Mouse (Mus musculus) adrenal gland, postnatal 36 days (tissue): ENCODE results near the gene Ppa2. TPM values are rescaled to one million over a fixed set of nuclear protein-coding genes. Genes with fewer than 3 reads are reported as not detected.

Source experiments
- DNase-seq, 2 experiments: peaks; one replicate each; pipeline ENCODE4 v3.0.0; 2021; ENCODE audit warnings: mixed read lengths in 1 of 2
- total RNA-seq, 2 experiments: library from RNA; stranded (reverse); gene quantifications; 2 replicates each; pipeline ENCODE4 v1.2.3; 2021

Gene Ppa2
- total RNA-seq, 2 experiments from 2014 or later: 54.9 to 56.3 TPM

- no peak for DNase-seq
Measured at GRCm38 (mm10) chr3:133331184-133331866, 21.4 kb downstream of the Ppa2 start.

DNA sequence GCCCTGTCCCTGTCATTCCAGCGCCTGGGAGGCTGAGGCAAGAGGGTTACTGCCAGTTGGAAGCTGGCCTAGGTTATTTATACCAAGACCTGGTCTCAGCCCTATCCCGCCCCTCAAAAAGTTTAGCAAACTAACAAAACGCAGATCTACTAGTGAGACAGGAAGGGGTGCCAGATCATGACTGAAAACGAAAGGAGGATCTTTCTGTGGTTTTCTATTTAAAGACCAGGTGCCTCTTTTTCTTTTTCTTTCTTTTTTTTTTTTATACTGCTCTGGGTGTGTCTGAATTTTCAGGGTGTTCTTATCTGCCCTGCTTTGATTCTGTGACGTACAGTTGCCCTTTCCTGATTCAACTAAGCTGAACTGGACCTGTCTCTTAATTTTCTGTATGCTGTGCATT lies 22.4 kb downstream of the Ppa2 start:
- DNase-seq: no peak

DNA sequence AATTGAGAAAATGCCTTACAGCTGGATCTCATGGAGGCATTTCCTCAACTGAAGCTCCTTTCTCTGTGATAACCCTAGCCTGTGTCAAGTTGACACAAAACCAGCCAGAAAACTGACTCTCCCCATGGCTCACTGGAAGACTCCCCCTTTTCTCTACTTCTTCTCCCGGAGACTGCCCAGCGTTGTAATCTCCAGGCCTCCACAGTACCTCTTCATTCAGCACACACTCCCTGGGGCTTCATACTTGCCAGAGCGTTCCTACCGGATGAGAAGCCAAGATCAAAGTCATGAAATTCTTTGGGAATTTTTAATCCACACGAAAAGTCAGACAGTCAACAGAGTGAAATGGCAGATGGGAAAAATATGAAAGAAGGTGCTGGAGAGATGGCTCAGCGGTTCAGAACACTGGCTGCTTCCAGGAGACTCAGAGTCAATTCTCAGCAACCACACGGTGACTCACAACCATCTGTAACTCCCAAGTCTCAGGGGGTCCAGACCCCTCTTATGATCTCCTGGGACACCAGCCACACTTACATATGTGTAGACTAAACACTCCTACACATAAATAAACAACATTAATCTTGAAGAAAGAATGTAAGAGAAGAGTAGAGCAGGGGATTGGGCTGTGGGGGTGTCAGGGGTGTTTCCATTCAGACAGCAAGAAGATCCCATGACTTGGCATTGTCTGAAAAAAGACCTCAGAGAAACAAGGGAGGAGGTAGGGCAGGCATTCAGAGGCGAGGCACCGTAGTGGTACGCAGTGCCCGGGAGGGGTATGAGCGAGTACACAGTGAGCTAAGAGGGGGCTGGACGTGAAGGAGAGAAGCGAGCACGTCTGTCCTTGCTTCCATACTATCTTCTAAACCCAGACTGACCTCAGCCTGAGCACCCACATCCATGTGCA lies 23.6 kb downstream of the Ppa2 start:
- no peak for DNase-seq

DNA sequence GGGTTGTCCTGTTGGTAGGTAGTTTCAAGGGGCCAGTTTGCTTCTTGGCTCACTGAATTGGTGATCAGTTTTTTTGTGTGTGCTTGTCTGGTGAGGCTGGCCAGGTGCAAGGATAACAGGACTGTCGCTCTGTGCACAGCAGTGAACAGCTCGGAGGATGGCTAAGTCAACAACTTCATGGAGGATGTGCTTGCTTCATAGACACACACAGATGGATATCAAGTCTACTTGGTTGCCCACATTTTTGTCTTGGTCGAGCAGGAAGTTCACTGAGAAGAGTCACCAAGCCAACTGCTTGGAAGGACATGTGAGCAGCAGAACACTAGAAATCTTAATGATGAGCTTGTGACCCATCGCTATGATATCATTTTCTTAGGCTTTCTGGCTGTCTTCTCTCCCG lies 24.8 kb downstream of the Ppa2 start:
- DNase-seq: no peak

DNA sequence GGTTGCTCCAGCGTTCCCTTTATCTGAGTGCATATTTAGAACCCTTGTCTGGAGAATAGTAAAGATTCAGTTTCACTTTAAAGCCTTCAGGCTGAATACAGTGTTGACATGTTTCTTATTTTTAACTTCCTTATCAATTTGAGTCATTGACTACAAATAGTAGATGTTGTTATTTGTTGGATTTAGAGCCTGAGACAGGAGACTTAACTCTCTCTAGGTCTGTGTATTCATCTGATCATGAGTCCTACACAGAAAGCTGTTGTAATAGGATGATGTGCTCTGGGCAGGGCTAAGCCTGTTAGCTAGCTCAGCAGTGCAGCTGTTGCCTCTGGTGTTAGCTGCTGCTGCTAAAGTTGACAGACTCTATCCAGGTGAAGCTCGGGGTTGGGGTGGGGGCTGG lies 25.3 kb downstream of the Ppa2 start:
- DNase-seq: no peak

DNA sequence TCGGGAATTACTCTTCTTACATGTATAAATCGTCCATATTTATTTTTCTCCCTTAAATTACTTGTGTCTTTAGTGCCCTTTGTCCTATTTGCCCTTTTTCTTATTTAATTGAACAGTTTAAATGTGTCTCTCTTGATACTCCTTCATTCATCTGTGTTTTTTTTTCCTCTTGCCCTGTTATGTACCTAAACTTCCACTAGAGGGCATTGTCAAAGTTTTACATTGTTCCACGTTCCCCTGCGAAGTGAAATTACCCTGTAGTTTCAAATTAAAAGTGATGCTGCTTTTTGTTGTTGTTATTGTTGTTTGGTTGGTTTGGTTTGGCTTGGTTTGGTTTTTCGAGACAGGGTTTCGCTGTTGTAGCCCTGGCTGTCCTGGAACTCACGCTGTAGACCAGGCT lies 26.5 kb downstream of the Ppa2 start:
- no peak for DNase-seq

DNA sequence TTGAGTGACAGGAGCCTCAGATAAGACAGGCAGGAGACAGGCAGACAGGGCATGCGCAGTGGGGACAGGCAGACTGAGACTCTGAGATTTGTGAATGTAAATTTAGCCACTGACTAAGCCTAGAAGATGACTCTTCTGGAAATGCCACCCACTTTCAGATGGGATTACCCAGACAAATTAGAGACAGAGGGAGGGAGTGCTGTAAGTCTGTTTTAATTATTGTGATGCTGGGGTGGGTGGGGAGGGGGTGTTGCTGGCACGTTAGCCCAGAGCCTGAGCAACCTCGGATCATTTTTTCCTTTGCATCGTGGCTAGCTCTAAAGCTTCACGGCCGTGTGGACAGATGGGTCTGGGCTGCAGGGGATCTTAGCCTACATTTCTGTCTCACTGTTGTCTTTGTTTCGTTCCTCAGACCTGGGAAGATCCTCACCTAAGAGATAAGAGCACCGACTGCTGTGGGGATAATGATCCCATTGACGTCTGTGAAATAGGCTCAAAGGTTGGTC lies 29.0 kb downstream of the Ppa2 start:
- DNase-seq: no peak

DNA sequence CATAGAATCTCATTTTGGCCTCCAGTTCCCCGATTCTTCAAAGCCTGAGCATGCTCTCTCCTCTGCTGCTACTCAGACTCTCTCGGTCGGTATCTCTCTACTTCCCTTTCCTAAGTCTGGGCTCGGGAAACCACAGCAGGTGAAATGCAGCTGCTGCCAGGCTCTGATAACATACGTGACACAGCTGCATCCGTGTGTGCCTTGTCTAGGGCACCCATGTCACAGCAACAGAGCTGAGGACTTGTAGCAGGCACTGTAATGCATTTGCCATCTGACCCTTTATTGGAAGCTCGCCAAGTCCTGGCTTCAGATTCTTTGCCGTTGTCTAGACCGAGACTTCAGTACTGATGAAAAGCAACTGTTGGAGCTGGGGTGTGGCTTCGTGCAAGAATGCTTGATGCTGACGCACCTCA lies 29.5 kb downstream of the Ppa2 start:
- DNase-seq: no peak

GRCm38 (mm10) chr3:133341106-133341505 lies 31.2 kb downstream of the Ppa2 start:
- no peak for DNase-seq

GRCm38 (mm10) chr3:133347535-133347934 lies 37.6 kb downstream of the Ppa2 start:
- no peak for DNase-seq

- no peak for DNase-seq
Measured at GRCm38 (mm10) chr3:133348847-133349246, 38.9 kb downstream of the Ppa2 start.

- no peak for DNase-seq
Measured at GRCm38 (mm10) chr3:133357426-133357974, 47.6 kb downstream of the Ppa2 start.

GRCm38 (mm10) chr3:133357977-133358376 lies 48.1 kb downstream of the Ppa2 start:
- DNase-seq: no peak

DNA sequence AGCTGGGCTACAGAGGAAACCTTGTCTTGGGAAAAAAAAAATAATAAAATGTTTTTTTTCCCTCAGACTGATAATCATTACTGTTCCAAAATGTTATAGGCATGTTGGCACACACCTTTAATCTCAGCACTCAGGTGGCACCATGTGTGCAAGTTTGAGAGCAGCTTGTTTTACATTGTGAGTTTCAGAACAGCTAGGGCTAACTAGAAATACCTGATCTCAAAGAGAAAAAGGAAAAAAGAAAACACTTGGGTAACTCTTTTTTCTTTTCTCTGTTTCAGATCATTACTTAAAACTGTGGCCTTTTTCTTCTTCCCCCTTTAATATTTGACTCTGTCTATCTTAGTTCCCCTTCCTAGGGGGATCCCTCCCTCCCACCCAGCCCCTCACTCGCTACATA lies 51.5 kb downstream of the Ppa2 start:
- DNase-seq: no peak

DNA sequence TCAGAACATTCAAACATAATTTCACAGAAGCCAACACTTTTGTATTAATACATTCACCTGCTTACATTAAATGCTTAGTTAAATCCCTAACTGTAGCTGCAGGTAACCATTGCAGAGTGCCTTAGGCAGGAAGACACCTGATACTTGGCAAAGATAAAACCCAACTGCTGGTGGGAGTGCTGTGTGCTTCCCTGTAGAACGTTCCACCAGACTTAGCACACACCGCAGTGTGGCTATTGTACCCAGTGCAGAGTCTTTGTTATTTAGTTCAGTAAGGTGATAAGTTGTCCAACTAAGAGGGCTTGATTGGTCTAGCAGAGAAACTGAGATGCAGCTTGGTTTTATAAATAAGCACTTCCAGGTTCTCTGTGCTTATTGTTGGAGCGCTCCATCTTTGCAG lies 54.2 kb downstream of the Ppa2 start:
- DNase-seq: no peak

- DNase-seq: no peak
Measured at GRCm38 (mm10) chr3:133366096-133366495, 56.2 kb downstream of the Ppa2 start.

- no peak for DNase-seq
Measured at GRCm38 (mm10) chr3:133378174-133378573, 68.3 kb downstream of the Ppa2 start.

DNA sequence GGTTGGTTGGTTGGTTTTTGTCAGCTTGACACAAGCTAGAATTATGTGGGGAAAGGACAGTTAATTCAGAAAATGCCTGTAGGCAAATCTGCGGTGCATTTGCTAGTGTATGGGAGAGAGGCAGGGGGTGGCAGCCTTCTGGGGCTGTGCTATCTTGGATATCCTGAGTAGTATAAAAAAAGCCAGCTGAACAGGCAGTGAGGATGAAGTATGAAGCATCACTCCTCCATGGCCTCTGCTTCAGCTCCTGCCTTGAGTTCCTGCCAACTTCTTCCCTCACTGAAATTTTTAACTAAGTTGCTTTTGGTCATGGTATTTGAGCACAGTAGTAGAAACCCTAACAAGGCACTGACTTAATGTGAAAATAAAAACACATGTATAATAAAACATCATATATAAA lies 70.1 kb downstream of the Ppa2 start:
- no peak for DNase-seq

- no peak for DNase-seq
Measured at GRCm38 (mm10) chr3:133381519-133381918, 71.6 kb downstream of the Ppa2 start.

DNA sequence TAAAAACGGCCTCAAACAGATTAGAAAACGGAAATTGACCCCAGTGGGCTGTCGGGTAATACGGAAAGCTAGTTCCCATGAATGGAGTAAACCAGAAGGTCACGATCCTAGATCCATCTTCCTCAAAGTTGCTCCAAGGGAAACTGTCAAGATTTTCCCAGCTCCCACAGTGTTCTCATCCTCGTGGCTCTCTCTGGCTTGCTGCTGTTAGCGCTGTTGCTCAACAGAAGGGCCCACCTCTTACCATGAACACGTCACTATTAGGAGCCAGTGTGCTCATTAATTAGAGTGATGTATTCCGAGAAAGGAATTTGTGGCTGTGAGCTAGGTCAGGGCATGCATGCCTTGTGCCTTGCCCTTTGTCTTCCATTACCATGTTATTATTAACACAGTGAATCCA lies 72.2 kb downstream of the Ppa2 start:
- DNase-seq: no peak

DNA sequence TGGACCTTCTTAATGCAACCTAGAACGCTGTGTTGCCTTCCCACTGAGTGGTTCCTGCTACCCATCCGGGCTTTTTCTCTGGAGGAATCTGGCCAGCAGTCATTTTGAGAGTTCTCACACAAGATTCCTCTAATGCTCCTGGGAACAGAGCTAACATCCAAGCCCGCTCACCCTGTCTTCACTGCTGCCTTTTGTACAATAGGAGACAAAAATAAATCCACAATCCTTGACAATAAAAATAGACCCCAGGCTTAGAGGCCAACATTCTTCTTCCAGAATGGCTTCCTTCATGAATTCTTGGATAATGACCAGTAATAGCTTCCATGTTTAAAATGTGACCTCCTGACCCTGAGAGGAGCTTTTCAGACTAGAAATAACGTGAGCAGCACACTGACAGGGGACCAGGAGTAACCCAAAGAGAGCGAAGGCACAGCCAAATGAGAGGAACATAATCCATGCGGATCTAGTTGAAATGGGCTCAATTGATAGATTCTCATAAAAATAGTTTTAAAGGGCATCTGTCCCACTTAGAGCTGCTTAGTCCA lies 74.3 kb downstream of the Ppa2 start:
- DNase-seq: no peak

DNA sequence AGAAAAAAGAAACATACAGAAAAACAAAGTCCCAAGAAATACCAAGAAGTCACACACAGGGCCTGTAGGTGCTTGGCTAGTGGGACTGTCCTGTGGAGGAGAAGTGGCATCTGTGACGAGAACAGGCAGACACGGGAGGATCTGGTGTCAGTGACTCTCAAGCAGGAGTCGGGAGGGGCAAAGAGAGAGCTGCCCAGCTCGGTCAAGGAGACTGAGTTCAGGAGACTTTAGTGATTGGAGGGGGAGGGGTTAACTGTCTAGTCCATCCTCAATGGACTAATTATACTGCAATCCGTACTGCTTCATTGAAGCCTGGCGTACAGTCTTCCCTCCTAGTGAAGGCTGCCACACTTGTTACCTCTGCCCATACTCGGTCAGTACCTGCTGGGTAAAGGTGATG lies 77.4 kb downstream of the Ppa2 start:
- DNase-seq: no peak
